In genomic region chr7:109518036-109518681, GRCm38 (mm10) we compare ENCODE assay signal across 8 mouse cellular contexts. TPM values are rescaled to one million over a fixed set of nuclear protein-coding genes. Genes with fewer than 3 reads are reported as not detected.
DNase-seq lines count a peak whose midpoint lies in the region; ATAC-seq and TF ChIP-seq lines count a peak whose summit lies in the region.

No protein-coding gene starts in this region.

- no peak for DNase-seq in heart, adult 8-10 months (ENCODE audit: low spot score)
- DNase-seq in CH12.LX (ENCODE audit: extremely low read depth) = no peak
- DNase-seq in right cerebral cortex, postnatal 10 days (ENCODE audit: low spot score in 2 of 2) = no peak

- ATAC-seq in heart, embryonic 11.5 days (replicated peaks; ENCODE audit: insufficient number of reproducible peaks, low FRiP score, low TSS enrichment) = no peak; the same call in 1 of the 2 replicates
- no peak for ATAC-seq in embryonic facial prominence, embryonic 15.5 days (ENCODE audit: insufficient number of reproducible peaks, low FRiP score, low TSS enrichment, low read depth)
- ATAC-seq in limb, embryonic 12.5 days (ENCODE audit: insufficient number of reproducible peaks, insufficient read depth, low FRiP score, low TSS enrichment, low read depth) = no peak
- ATAC-seq in neural tube, embryonic 14.5 days (ENCODE audit: low read depth) = no peak
- no peak for ATAC-seq in inflammation-experienced regulatory T-cells, adult 6 months

- H3K4me3 ChIP-seq in heart, embryonic 11.5 days (ENCODE audit: low read depth, low read length) = peak overlapping the region; percentile 83
- peak overlapping the region; percentile 60 to 100 (median 83) for H3K4me3 ChIP-seq in CH12.LX (replicated peaks in 1 of 3; ENCODE audit: low read depth in 2 of 3, low read length in 2 of 3, poor library complexity in 1 of 3)
- H3K4me3 ChIP-seq in embryonic facial prominence, embryonic 15.5 days (replicated peaks) = peak overlapping the region; percentile 98
- H3K4me3 ChIP-seq in limb, embryonic 12.5 days (replicated peaks) = peak overlapping the region; percentile 96
- peak overlapping the region; percentile 95 for H3K4me3 ChIP-seq in neural tube, embryonic 14.5 days (ENCODE audit: low read depth, low read length)

- dilution Hi-C loops in CH12.LX (cut with MboI; ENCODE audit: extremely low pct_ligation_motif_present, extremely low pct_unique_long_range_greater_than_20kb, low sequenced_read_pairs) = no loop called here

- no peak for TF ChIP-seq CTCF in CH12.LX (conservative IDR thresholded peaks at IDR 0.05 in 1 of 2, IDR thresholded peaks at IDR 0.05 in 1 of 2; ENCODE audit: low read depth in 2 of 2, low read length in 2 of 2)

- H3K9ac ChIP-seq in heart, embryonic 11.5 days (ENCODE audit: low read depth, low read length) = peak overlapping the region; percentile 77
- peak overlapping the region; percentile 93 for H3K9ac ChIP-seq in CH12.LX (ENCODE audit: insufficient read depth, low read depth)
- peak overlapping the region; percentile 63 for H3K9ac ChIP-seq in embryonic facial prominence, embryonic 15.5 days
- peak overlapping the region; percentile 98 for H3K9ac ChIP-seq in limb, embryonic 12.5 days (replicated peaks)
- H3K9ac ChIP-seq in neural tube, embryonic 14.5 days (replicated peaks; ENCODE audit: low read depth, low read length) = peak overlapping the region; percentile 95

- no peak for TF ChIP-seq EP300 in CH12.LX (IDR thresholded peaks at IDR 0.05; ENCODE audit: low read length)

- peaks cover 36% of the 10 kb centered on the region for H3K79me2 ChIP-seq in CH12.LX (replicated peaks; ENCODE audit: control insufficient read depth, extremely low read depth, insufficient read depth, poor library complexity, severe bottlenecking)

- peak overlapping the region; percentile 69 for H3K4me2 ChIP-seq in heart, embryonic 11.5 days
- peak overlapping the region; percentile 72 for H3K4me2 ChIP-seq in CH12.LX (ENCODE audit: insufficient read depth, low read depth, poor library complexity, severe bottlenecking)
- peak overlapping the region; percentile 89 for H3K4me2 ChIP-seq in embryonic facial prominence, embryonic 15.5 days (replicated peaks)
- peak overlapping the region; percentile 60 for H3K4me2 ChIP-seq in limb, embryonic 12.5 days
- H3K4me2 ChIP-seq in neural tube, embryonic 14.5 days (ENCODE audit: low read depth, low read length) = peak overlapping the region; percentile 66

- in situ Hi-C loops in CH12.LX (cut with MboI; ENCODE audit: low pct_ligation_motif_present, low pct_unique_long_range_greater_than_20kb, low sequenced_read_pairs) = no loop called here

- peak overlapping the region; percentile 97 for H3K27ac ChIP-seq in heart, embryonic 11.5 days (ENCODE audit: low read depth, low read length)
- peak overlapping the region; percentile 44; the same call in 1 of the 2 replicates for H3K27ac ChIP-seq in CH12.LX (ENCODE audit: insufficient read depth, low read depth)
- peak overlapping the region; percentile 99 for H3K27ac ChIP-seq in embryonic facial prominence, embryonic 15.5 days (replicated peaks)
- peak overlapping the region; percentile 98 for H3K27ac ChIP-seq in limb, embryonic 12.5 days
- H3K27ac ChIP-seq in neural tube, embryonic 14.5 days (ENCODE audit: low read depth, low read length) = peak overlapping the region; percentile 94

- TF ChIP-seq RAD21 in CH12.LX (IDR thresholded peaks at IDR 0.05; ENCODE audit: low read depth, low read length) = no peak

- peaks cover 19% of the 10 kb centered on the region for H3K36me3 ChIP-seq in heart, embryonic 11.5 days (ENCODE audit: control insufficient read depth, insufficient read depth, low read length)
- peaks cover 31 to 35% of the 10 kb centered on the region in 2 experiments for H3K36me3 ChIP-seq in CH12.LX (replicated peaks in 1 of 2; ENCODE audit: control insufficient read depth in 1 of 2, insufficient read depth in 1 of 2, low read length in 1 of 2)
- peaks cover 20% of the 10 kb centered on the region for H3K36me3 ChIP-seq in embryonic facial prominence, embryonic 15.5 days
- peaks cover 31% of the 10 kb centered on the region for H3K36me3 ChIP-seq in limb, embryonic 12.5 days
- H3K36me3 ChIP-seq in neural tube, embryonic 14.5 days (ENCODE audit: control insufficient read depth, insufficient read depth, low read length) = peaks cover 20% of the 10 kb centered on the region

- WGBS in heart, embryonic 11.5 days (ENCODE audit: insufficient replicate concordance) = 23% methylated on average over 10 of the region's 10 CpGs
- WGBS in embryonic facial prominence, embryonic 15.5 days = 19% methylated on average over 10 of the region's 10 CpGs
- WGBS in limb, embryonic 12.5 days = 27% methylated on average over 10 of the region's 10 CpGs
- 19% methylated on average over 10 of the region's 10 CpGs for WGBS in neural tube, embryonic 14.5 days

- no peaks in the 10 kb centered on the region for H3K27me3 ChIP-seq in heart, embryonic 11.5 days (ENCODE audit: control insufficient read depth, insufficient read depth, low read length)
- H3K27me3 ChIP-seq in CH12.LX (replicated peaks) = no peaks in the 10 kb centered on the region
- no peaks in the 10 kb centered on the region for H3K27me3 ChIP-seq in embryonic facial prominence, embryonic 15.5 days
- no peaks in the 10 kb centered on the region for H3K27me3 ChIP-seq in limb, embryonic 12.5 days
- no peaks in the 10 kb centered on the region for H3K27me3 ChIP-seq in neural tube, embryonic 14.5 days (ENCODE audit: control insufficient read depth, insufficient read depth, low read length)

- TF ChIP-seq POLR2A in CH12.LX (IDR thresholded peaks at IDR 0.05; ENCODE audit: low read depth, low read length) = peak; percentile 48; the same call in 1 of the 2 replicates

- H3K4me1 ChIP-seq in heart, embryonic 11.5 days (ENCODE audit: control insufficient read depth, insufficient read depth, low read length) = peaks cover 9% of the 10 kb centered on the region; the same call in 1 of the 2 replicates
- H3K4me1 ChIP-seq in CH12.LX (ENCODE audit: control insufficient read depth in 1 of 2, insufficient read depth in 2 of 2) = peaks cover 4 to 44% of the 10 kb centered on the region in 2 experiments; a peak in 3 of 4 replicates
- H3K4me1 ChIP-seq in embryonic facial prominence, embryonic 15.5 days = peaks cover 35% of the 10 kb centered on the region
- peaks cover 16% of the 10 kb centered on the region for H3K4me1 ChIP-seq in limb, embryonic 12.5 days (replicated peaks)
- peaks cover 15% of the 10 kb centered on the region for H3K4me1 ChIP-seq in neural tube, embryonic 14.5 days (ENCODE audit: control insufficient read depth, insufficient read depth, low read length)

- H3K9me3 ChIP-seq in heart, embryonic 11.5 days (replicated peaks; ENCODE audit: control insufficient read depth, low read length) = no peaks in the 10 kb centered on the region
- no peaks in the 10 kb centered on the region for H3K9me3 ChIP-seq in CH12.LX (replicated peaks; ENCODE audit: low read length)
- H3K9me3 ChIP-seq in embryonic facial prominence, embryonic 15.5 days (replicated peaks) = no peaks in the 10 kb centered on the region
- H3K9me3 ChIP-seq in limb, embryonic 12.5 days = no peaks in the 10 kb centered on the region
- no peaks in the 10 kb centered on the region for H3K9me3 ChIP-seq in neural tube, embryonic 14.5 days (ENCODE audit: control insufficient read depth, low read length)

TF ChIP-seq in CH12.LX, 34 proteins besides CTCF, POLR2A, EP300 and RAD21:
- TF ChIP-seq CHD2 (IDR thresholded peaks at IDR 0.05; ENCODE audit: low read length) (no peak), PAX5 (IDR thresholded peaks at IDR 0.05; ENCODE audit: low read length) (no peak), ZNF384 (IDR thresholded peaks at IDR 0.05; ENCODE audit: low read depth, low read length) (no peak), JUN (IDR thresholded peaks at IDR 0.05; ENCODE audit: insufficient read depth, low read depth, low read length) (no peak), GABPA (IDR thresholded peaks at IDR 0.05; ENCODE audit: insufficient replicate concordance, low read depth, low read length) (no peak), TBP (conservative IDR thresholded peaks at IDR 0.05; ENCODE audit: low read depth, low read length) (0 out of 2 replicates have a peak, but pooled peaks have one; percentile 35)
TF ChIP-seq in CH12.LX: peak in this region for 1.

RNA-seq across cellular contexts. Expression of gene Rpl27a, which starts 0.8 kb away (rescaled TPM):
- 88.2 and 106 TPM in 2 replicates for polyA plus RNA-seq in heart, embryonic 11.5 days (2014; fragmentation: Nextera tagmentation; extraction: Ambion mirVana)
- 100 to 1,000 TPM in 2 of 4 experiments, 10 to 100 TPM in 2; 82.2 to 125 (median 99.4) TPM for total RNA-seq in heart, adult 8-10 months (2022)
- total RNA-seq in CH12.LX (2012; rRNA removed) = 1,338 and 1,365 TPM in 2 replicates
- total RNA-seq in CH12.LX (2014; rRNA removed) = 929 and 1,216 TPM in 2 replicates
- polyA plus RNA-seq in CH12.LX (2012; ENCODE audit: insufficient read length, low read depth) = 230 and 249 TPM in 2 replicates
- 140 and 145 TPM in 2 replicates for polyA plus RNA-seq in embryonic facial prominence, embryonic 15.5 days (2015; fragmentation: Nextera tagmentation; extraction: Ambion mirVana)
- polyA plus RNA-seq in limb, embryonic 12.5 days (2016; fragmentation: Nextera tagmentation; extraction: Ambion mirVana) = 137 and 139 TPM in 2 replicates
- polyA plus RNA-seq in neural tube, embryonic 14.5 days (2014; fragmentation: Nextera tagmentation; extraction: Ambion mirVana) = 82.0 and 85.8 TPM in 2 replicates
- 100 to 1,000 TPM; 216 to 323 (median 255) TPM for polyA plus RNA-seq in inflammation-experienced regulatory T-cells, adult 6 months (2017; shearing (Covaris generic))

RNA-seq across cellular contexts. Expression of gene Trim66, which starts 10.2 kb away (rescaled TPM):
- 0.03 and 0.04 TPM in 2 replicates for polyA plus RNA-seq in heart, embryonic 11.5 days (2014; fragmentation: Nextera tagmentation; extraction: Ambion mirVana)
- under 1 TPM; 0.13 to 0.37 (median 0.15) TPM for total RNA-seq in heart, adult 8-10 months (2022)
- total RNA-seq in CH12.LX (2012; rRNA removed) = 0.08 TPM in 2 replicates
- total RNA-seq in CH12.LX (2014; rRNA removed) = 0.12 and 0.15 TPM in 2 replicates
- polyA plus RNA-seq in CH12.LX (2012; ENCODE audit: insufficient read length, low read depth) = 0.49 and 0.67 TPM in 2 replicates
- 3.9 and 5.6 TPM in 2 replicates for polyA plus RNA-seq in embryonic facial prominence, embryonic 15.5 days (2015; fragmentation: Nextera tagmentation; extraction: Ambion mirVana)
- polyA plus RNA-seq in limb, embryonic 12.5 days (2016; fragmentation: Nextera tagmentation; extraction: Ambion mirVana) = 0.04 TPM in 2 replicates
- polyA plus RNA-seq in neural tube, embryonic 14.5 days (2014; fragmentation: Nextera tagmentation; extraction: Ambion mirVana) = 0.46 and 0.60 TPM in 2 replicates
- not detected for polyA plus RNA-seq in inflammation-experienced regulatory T-cells, adult 6 months (2017; shearing (Covaris generic))

Comparison
In these comparisons a context has a peak if more than half of its experiments do, and no peak if none do; other contexts are left out.
1. H3K27ac ChIP-seq: peak in every context shown above with its lines; median percentile 99 in embryonic facial prominence, embryonic 15.5 days; 98 in limb, embryonic 12.5 days; 97 in heart, embryonic 11.5 days; 94 in neural tube, embryonic 14.5 days; 44 in CH12.LX.